Mouse (Mus musculus) thymus, postnatal 0 days (tissue): Measurements from ENCODE around the gene Shld2. TPM values are rescaled to one million over a fixed set of nuclear protein-coding genes. Genes with fewer than 3 reads are reported as not detected.

Experiments used
- DNase-seq: peaks from one replicate; pipeline ENCODE4 v3.0.0-alpha.2; 2015; ENCODE audit warnings: low spot score
- polyA plus RNA-seq: library from polyadenylated mRNA; unstranded; fragments of >200 nt; fragmentation: Nextera tagmentation; extraction: Ambion mirVana; gene quantifications from 2 replicates; pipeline ENCODE4 v1.2.1, GENCODE M21; 2015

The Shld2 gene
- polyA plus RNA-seq, 1 experiment from 2014 or later: 22.6 TPM

- no peak for DNase-seq
These were observed 86.9 kb downstream of the Shld2 start for GRCm38 (mm10) chr14:34223362-34223898.

DNA sequence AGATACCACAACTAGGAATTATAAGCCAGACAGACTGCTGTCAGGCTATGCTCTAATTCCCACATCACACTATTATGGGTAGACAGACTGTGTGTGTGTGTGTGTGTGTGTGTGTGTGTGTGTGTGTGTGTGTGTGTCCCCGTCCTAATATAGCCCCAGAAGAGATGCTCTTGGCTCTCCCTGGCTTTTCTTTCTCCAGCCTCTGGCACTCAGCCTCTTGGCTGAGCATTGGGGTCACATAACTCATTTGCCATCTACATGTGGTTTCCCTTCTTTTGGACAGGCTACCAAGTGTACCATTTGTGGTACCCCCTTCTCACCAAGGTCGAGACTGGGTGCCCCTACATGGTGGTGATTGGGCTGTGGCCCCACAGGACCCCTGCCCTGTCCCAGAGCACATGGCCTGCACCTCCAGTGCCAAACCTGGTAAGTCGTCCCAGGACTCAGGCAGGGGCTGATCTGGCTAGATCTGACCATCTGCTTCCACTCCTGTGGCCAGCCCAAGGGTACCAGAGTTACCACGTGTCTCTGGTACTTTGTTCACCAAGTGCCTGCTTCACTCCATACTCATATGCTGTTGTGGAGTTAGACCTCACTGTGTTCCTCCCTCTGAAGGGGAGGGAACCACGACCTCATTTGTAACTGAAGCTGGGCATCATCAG, 88.7 kb downstream of the Shld2 start:
- no peak for DNase-seq

DNA sequence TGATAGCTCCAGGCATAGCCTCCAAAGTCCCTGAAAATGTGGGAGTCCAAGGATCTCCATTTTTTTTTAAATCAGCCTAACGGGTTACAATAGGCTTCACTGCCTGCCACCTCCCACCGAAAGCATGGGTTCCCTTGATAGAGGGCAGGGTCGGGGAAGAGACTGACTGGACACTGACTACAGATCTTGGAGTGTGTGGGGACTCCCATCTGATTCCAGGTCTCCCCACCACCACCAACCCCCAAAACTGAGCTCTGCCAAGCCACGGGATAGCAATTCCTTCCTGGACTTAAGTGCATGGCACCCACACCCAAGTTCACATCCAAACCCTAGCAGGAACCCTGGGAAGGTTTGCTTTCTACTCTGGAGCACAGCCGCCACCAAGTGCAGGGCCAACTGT, 89.9 kb downstream of the Shld2 start:
- no peak for DNase-seq

DNA sequence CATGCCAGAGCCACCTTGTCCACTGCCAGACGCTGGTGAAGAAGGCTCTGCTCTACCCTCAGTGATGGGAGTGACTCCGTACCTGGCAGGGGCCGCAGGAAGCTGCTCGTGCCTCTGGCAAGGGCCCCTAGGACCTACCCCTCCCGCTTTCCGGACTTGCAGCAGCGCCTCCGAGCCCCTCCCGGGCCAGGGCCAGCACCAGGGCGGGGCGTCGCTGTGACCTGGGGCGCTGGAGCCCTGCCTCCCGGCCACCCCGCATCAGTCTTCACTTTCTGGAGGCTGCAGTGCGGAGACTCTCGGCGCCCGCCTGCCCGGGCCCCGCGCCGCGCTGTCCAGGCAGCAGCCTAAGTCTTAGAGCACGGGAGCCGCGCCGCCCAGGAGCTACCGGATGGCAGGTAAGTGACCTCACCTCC, 90.5 kb downstream of the Shld2 start:
- no peak for DNase-seq

DNA sequence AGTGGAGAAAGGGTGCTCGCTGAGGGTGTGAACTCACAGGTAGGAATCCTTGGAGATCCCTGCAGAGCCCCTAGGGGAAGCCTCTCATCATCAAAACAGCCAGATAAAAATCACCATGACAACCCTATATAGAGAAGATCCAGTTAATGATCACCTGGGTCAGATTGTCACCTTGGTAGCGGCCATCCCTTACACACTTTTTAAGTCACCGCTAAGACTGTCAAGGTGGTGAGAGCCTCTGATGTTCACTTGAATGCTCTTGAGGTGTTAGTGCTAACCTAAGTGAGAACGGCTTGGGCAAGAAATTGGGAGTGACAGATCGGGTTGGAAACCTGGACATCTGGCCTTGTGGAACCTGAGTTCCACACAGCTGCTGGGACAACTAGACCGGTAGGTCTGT, 91.0 kb downstream of the Shld2 start, which contains the start of gene Syt15:
Syt15 (plus strand) TSS at position 301 of the 400 bp plus-strand sequence.
- no peak for DNase-seq

- DNase-seq: no peak
These were observed 94.7 kb downstream of the Shld2 start for GRCm38 (mm10) chr14:34215451-34216127.

GRCm38 (mm10) chr14:34209942-34210341, 100.4 kb downstream of the Shld2 start:
- DNase-seq: no peak

DNA sequence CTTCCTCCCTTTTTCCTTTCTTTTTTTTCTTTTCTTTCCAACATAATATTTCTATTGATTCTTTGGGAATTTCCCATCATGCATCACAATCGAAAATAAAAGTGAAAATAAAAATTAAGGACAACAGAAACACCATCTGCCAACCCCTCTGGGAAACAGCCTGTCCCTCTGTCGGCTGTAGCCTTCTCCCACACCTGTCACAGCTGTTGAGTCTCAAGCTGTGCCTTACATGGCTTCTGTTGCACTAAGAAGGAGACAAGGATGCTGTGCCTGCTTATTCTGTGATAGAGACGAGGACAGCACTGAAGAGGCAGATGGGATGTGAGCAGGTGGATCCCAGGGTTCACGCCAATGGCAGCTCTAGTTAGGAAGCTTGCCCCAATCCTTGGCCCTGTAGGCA, 101.2 kb downstream of the Shld2 start:
- DNase-seq: no peak

GRCm38 (mm10) chr14:34208651-34209050, 101.6 kb downstream of the Shld2 start:
- peak; percentile 59 for DNase-seq

- DNase-seq: peak; percentile 40
These were observed 102.3 kb downstream of the Shld2 start for GRCm38 (mm10) chr14:34207996-34208395.

DNA sequence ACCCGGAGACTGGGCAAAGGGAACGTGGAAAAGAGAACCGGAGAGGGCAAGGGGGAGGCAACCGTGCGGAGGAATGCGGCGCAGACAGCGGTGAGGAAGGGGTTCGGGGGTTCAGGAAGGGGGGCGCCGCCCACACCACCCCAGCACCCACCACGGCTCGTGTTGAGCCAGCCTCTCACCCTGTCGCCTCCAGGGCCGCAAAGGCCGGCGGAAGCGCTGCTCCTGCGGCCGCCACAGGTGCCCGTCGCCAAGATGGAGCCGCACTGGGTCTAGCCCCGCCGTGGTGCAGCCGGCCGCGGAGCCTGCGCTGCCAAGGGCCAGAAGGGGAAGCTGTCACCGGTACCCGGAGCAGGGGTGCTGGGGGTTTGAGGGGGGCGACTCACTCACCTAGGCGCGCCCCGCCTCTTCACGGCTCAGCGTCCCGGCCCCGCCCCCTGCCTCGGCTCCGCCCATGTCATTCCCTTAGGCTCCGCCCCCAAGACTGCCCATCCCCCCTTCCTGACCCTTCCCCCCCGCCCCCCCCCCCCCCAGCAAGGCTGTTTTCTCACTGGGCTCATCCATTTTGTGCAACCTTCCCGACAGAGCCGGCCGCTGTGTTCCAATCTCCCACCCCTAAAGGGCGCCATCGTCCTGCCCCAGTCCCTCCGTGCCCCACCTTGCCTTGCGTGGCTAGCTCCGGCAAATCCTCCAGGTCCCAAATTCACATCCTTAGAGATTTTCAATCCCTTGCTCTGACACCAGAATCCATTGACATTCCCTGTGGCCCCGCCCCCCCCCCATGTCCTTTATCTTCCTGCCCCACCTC, 108.9 kb downstream of the Shld2 start, which contains the start of gene Gprin2:
Gprin2 (minus strand) TSS at position 423 of the 805 bp plus-strand sequence.
- DNase-seq: peak; percentile 19

- DNase-seq: no peak
These were observed 109.5 kb downstream of the Shld2 start for GRCm38 (mm10) chr14:34200738-34201230.

- no peak for DNase-seq
These were observed 113.6 kb downstream of the Shld2 start for GRCm38 (mm10) chr14:34196706-34197105.

GRCm38 (mm10) chr14:34195466-34195865, 114.8 kb downstream of the Shld2 start:
- no peak for DNase-seq

GRCm38 (mm10) chr14:34193879-34194278, 116.4 kb downstream of the Shld2 start:
- peak; percentile 34 for DNase-seq

GRCm38 (mm10) chr14:34190361-34190760, 119.9 kb downstream of the Shld2 start:
- no peak for DNase-seq

DNA sequence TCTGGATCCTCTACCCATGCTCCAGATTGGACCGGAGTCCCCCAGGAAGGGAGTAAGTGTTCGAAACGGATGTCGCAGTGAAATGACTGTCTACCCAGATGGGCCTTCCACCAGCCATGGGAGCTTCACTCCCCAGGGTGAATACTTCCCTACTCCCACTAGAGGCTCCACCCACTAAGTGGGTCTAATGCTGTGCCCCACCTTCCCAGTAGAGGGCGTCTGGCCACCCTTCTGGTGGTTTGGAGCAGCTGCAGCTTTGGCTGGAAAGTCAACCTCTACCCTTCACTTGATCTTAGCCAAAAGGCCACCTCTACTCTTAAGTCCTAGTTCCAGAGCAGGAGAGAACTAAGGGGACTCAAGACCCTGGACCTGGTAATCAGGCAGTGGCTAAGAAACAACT, 121.7 kb downstream of the Shld2 start:
- peak; percentile 72 for DNase-seq
